Mouse (Mus musculus) liver, embryonic 15.5 days (tissue): Measurements from ENCODE around the gene Mutyh. TPM values are rescaled to one million over a fixed set of nuclear protein-coding genes. Genes with fewer than 3 reads are reported as not detected.

Experiments
- ATAC-seq: fragments of 200-750 bp; cut with Nextera tagmentation; 2 replicates; pipeline ENCODE4 v1.8.0; 2017; ENCODE audit warnings: moderate number of reproducible peaks, mild to moderate bottlenecking, moderate library complexity; ENCODE audit not compliant: insufficient read depth
- H3K27ac ChIP-seq: fragments of 300-500 bp; sonication (generic); replicated peaks from 2 replicates; pipeline ENCODE4 v1.5.1; 2015; ENCODE audit warnings: mild to moderate bottlenecking, inconsistent platforms
- H3K27me3 ChIP-seq: fragments of 300-500 bp; sonication (generic); 2 replicates; pipeline ENCODE4 v1.6.1; 2015; ENCODE audit warnings: mild to moderate bottlenecking, inconsistent platforms
- H3K36me3 ChIP-seq: fragments of 300-500 bp; sonication (generic); replicated peaks from 2 replicates; pipeline ENCODE4 v1.6.1; 2015; ENCODE audit warnings: moderate library complexity, mild to moderate bottlenecking, inconsistent platforms
- H3K4me1 ChIP-seq: fragments of 300-500 bp; sonication (generic); replicated peaks from 2 replicates; pipeline ENCODE4 v1.6.1; 2015; ENCODE audit warnings: inconsistent platforms
- H3K4me2 ChIP-seq: fragments of 300-500 bp; sonication (generic); 2 replicates; pipeline ENCODE4 v1.6.1; 2015; ENCODE audit warnings: moderate library complexity, mild to moderate bottlenecking, inconsistent platforms
- H3K4me3 ChIP-seq: fragments of 300-500 bp; sonication (generic); replicated peaks from 2 replicates; pipeline ENCODE4 v1.5.1; 2015; ENCODE audit warnings: mild to moderate bottlenecking, inconsistent platforms
- H3K9ac ChIP-seq: fragments of 300-500 bp; sonication (generic); 2 replicates; pipeline ENCODE4 v1.6.1; 2015; ENCODE audit warnings: moderate library complexity, mild to moderate bottlenecking, inconsistent platforms
- H3K9me3 ChIP-seq: fragments of 300-500 bp; sonication (generic); replicated peaks from 2 replicates; pipeline ENCODE4 v1.6.1; 2016; ENCODE audit warnings: inconsistent platforms
- WGBS: fragments of 180-500 bp; shearing (Covaris S2); methylation state at CpG from one replicate; pipeline ENCODE4 v1.1.7; 2015; ENCODE audit warnings: mixed read lengths; ENCODE audit not compliant: insufficient replicate concordance; 5-methylcytosine and 5-hydroxymethylcytosine counted together
- polyA plus RNA-seq: library from polyadenylated mRNA; unstranded; fragments of >200 nt; fragmentation: Nextera tagmentation; extraction: Ambion mirVana; gene quantifications from 2 replicates; pipeline ENCODE4 v1.2.1, GENCODE M21; 2015

Gene Mutyh
- polyA plus RNA-seq = 3.0 and 3.2 TPM in 2 replicates

DNA sequence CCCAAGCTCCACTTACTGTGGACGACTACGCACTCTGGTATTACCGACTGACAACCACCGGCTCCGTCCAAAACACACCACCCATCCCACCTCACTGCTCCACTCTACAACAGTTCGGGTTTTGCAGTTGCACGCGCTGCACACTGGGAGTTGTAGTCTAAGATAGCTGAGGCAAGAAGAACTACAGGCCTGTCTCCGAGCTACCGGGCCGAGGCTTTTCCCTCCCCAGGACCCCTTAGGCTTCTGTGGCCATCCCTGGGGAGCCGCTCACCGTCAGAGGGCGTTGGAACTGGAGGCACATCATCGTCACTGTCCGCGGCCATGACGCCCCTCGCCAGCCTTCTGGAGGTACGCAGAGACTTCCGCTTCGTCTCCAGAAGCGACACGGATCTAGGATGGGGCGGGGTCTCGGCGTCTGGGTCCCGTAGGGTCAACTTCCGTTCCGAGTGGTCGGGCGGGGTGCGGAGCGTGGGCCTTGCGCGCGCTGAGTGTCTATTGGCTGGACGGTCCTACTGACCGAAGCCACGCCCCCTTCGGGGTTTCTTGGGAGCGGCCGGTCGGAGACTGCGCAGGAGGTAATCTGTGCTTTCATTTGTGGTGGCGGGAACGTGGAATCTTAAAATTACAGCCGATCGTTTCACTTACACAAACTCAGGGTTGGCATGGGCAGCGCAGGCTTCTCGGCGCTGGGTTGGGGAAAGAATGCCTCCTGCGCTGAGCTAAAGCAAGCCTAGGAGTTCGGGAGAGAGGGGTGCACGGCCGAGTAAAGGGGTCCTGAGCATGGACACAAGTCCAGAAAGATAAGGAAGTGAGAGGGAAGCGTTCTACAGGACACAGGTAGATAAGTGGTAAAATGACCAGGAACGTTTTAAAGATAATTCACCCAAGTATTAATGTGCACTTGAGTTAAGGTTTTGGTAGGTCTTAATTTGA lies at the start of gene Mutyh, which contains the start of gene Toe1:
Gene Mutyh (plus strand): TSS at position 527 of the 933 bp plus-strand sequence.
Gene Toe1 (minus strand): TSS at position 444 of the 933 bp plus-strand sequence.
- H3K9ac ChIP-seq = peak within 1 kb of the TSS; percentile 85
- H3K27me3 ChIP-seq = no peaks in the 10 kb centered on the region
- H3K4me3 ChIP-seq = peak within 1 kb of the TSS; percentile 89
- H3K9me3 ChIP-seq = no peaks in the 10 kb centered on the region
- H3K4me1 ChIP-seq = peaks cover 27% of the 10 kb centered on the region
- WGBS = under 1% methylated on average over 58 of the region's 58 CpGs
- peak; percentile 97 for ATAC-seq
- peak within 1 kb of the TSS; percentile 91 for H3K27ac ChIP-seq
- peak within 1 kb of the TSS; percentile 91 for H3K4me2 ChIP-seq
- H3K36me3 ChIP-seq = peaks cover 35% of the 10 kb centered on the region

DNA sequence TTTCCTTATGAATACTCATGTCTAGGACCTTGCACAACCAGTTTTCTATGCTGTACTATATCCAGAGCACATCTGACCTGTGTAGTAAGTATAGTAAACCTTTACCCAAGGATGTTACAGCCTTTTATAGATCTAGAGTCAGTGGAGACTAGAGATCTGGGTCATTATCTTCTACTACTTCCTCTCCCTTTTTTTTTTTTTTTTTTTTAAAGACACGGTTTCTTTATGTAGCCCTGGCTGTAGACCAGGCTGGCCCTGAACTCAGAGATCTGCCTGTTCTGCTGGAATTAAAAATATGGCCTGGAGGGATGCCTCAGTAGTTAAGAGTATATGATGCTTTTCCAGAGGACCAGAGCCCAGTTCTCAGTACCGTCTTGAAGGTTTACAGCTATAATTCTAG lies 45.6 kb upstream of the Mutyh start:
- no peak overlapping the region for H3K4me3 ChIP-seq
- 54% methylated on average over 2 of the region's 2 CpGs for WGBS
- H3K9ac ChIP-seq = no peak overlapping the region
- no peaks in the 10 kb centered on the region for H3K4me1 ChIP-seq
- no peak for ATAC-seq
- no peaks in the 10 kb centered on the region for H3K36me3 ChIP-seq
- H3K9me3 ChIP-seq = no peaks in the 10 kb centered on the region
- no peak overlapping the region for H3K4me2 ChIP-seq
- H3K27ac ChIP-seq = no peak overlapping the region
- no peaks in the 10 kb centered on the region for H3K27me3 ChIP-seq

DNA sequence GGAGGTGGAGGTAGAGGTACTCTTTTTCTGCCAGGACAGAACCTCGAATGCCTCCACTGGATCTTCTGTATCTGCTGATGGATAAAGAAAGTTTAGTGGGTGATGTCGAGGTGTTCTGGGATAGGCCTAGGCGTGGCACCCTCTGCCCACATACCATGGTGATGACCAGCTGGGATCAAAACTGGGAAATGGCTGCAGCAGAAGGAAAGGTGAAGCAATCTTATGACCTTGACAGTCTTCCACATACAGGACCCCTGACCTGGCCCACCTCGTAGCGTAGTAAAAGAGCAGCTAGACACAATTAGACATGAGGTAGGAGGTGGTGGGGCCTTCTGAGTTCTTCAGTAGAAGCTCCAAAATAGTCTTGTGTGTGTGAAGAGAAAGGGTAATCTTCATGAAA lies 43.5 kb upstream of the Mutyh start:
- no peak overlapping the region for H3K9ac ChIP-seq
- no peak overlapping the region for H3K4me2 ChIP-seq
- no peak overlapping the region for H3K4me3 ChIP-seq
- no peak overlapping the region for H3K27ac ChIP-seq
- H3K27me3 ChIP-seq = no peaks in the 10 kb centered on the region
- H3K9me3 ChIP-seq = no peaks in the 10 kb centered on the region
- no peaks in the 10 kb centered on the region for H3K36me3 ChIP-seq
- 63% methylated on average over 5 of the region's 5 CpGs for WGBS
- peaks cover 6% of the 10 kb centered on the region for H3K4me1 ChIP-seq
- ATAC-seq = no peak

DNA sequence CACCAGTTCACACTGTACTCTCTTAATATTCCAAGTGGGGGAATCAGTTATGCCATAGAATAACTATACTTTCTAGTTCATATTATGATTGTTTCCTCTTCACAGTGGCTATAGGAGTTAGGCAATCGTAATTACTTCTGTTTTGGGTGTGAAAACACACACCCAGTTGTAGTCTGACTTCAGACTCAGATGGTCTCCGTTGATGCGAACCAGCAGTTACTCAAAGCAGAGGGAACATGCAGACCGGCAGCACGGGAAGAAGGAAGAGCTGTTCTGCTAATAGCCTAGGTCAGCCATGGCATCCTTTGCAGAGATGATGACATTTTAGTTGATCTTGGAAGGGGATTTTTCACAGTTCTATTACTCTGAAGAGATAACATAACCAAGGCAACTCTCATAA lies 39.0 kb upstream of the Mutyh start:
- no peak overlapping the region for H3K4me3 ChIP-seq
- no peak overlapping the region for H3K9ac ChIP-seq
- no peaks in the 10 kb centered on the region for H3K27me3 ChIP-seq
- no peak overlapping the region for H3K27ac ChIP-seq
- ATAC-seq = no peak
- peaks cover 12% of the 10 kb centered on the region for H3K4me1 ChIP-seq
- no peaks in the 10 kb centered on the region for H3K36me3 ChIP-seq
- no peaks in the 10 kb centered on the region for H3K9me3 ChIP-seq
- 65% methylated on average over 5 of the region's 5 CpGs for WGBS
- H3K4me2 ChIP-seq = no peak overlapping the region

DNA sequence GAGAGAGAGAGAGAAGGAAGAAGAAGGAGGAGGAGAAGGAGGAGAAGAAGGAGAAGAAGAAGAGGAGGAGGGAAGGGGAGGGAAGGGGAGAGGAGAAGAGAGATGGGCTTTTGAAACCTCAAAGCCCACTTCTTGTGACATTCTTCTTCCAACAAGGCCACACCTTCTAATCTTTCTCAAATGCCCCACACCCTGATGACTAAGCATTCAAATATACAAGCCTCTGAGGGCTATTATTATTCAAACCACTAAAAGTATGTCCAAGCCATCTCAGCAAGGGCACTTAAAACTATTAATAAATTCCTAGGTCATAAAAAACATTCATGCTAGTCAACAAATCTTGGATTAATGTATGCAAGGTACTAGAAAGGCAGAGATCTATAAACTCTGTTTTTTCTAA lies 38.5 kb upstream of the Mutyh start:
- H3K9me3 ChIP-seq = no peaks in the 10 kb centered on the region
- peaks cover 12% of the 10 kb centered on the region for H3K4me1 ChIP-seq
- H3K4me3 ChIP-seq = no peak overlapping the region
- no peak overlapping the region for H3K27ac ChIP-seq
- H3K4me2 ChIP-seq = no peak overlapping the region
- H3K27me3 ChIP-seq = no peaks in the 10 kb centered on the region
- ATAC-seq = no peak
- no peaks in the 10 kb centered on the region for H3K36me3 ChIP-seq
- H3K9ac ChIP-seq = no peak overlapping the region

DNA sequence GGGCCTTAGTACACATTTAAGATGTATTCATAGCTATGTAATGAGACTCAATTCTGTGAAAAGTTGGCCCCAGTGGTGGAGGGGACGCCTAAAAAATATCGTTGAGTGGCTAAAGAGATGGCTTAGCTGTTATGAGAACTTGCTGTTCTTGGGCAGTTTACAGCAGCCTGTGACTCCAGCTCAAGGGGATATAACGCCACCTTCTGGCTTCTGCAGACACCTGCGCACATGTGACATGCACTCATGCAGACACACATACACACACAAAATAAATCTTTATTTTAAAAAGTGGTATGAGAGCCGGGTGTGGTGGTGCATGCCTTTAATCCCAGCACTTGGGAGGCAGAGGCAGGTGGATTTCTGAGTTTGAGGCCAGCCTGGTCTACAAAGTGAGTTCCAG lies 31.1 kb upstream of the Mutyh start:
- no peak overlapping the region for H3K27ac ChIP-seq
- ATAC-seq = no peak
- no peak overlapping the region for H3K4me2 ChIP-seq
- H3K9ac ChIP-seq = no peak overlapping the region
- H3K4me1 ChIP-seq = no peaks in the 10 kb centered on the region
- H3K9me3 ChIP-seq = no peaks in the 10 kb centered on the region
- H3K36me3 ChIP-seq = no peaks in the 10 kb centered on the region
- 65% methylated on average over 5 of the region's 5 CpGs for WGBS
- H3K27me3 ChIP-seq = no peaks in the 10 kb centered on the region
- H3K4me3 ChIP-seq = no peak overlapping the region

DNA sequence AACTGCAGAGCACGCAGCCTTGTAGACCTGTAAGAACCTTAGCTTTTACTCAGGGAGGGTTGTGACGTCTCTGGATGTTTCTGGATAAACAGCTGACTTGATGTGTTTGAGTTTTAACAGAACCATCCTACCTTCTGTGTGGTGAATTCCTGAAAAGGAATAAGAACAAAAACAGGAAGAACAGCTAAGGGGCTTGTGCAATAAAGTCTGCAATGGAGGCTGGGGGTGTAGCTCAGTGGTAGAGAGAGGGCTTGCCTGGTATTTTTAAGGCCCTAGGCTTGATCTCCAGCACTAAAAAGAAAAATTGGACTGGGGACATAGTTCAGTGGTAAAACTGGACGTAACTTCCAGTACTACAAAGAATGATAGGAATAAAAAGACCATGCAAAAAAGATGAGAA lies 30.4 kb upstream of the Mutyh start:
- no peak for ATAC-seq
- H3K9me3 ChIP-seq = no peaks in the 10 kb centered on the region
- H3K36me3 ChIP-seq = no peaks in the 10 kb centered on the region
- no peaks in the 10 kb centered on the region for H3K27me3 ChIP-seq
- no peaks in the 10 kb centered on the region for H3K4me1 ChIP-seq
- no peak overlapping the region for H3K4me2 ChIP-seq
- WGBS = 60% methylated on average over 3 of the region's 3 CpGs
- H3K9ac ChIP-seq = no peak overlapping the region
- no peak overlapping the region for H3K27ac ChIP-seq
- no peak overlapping the region for H3K4me3 ChIP-seq

DNA sequence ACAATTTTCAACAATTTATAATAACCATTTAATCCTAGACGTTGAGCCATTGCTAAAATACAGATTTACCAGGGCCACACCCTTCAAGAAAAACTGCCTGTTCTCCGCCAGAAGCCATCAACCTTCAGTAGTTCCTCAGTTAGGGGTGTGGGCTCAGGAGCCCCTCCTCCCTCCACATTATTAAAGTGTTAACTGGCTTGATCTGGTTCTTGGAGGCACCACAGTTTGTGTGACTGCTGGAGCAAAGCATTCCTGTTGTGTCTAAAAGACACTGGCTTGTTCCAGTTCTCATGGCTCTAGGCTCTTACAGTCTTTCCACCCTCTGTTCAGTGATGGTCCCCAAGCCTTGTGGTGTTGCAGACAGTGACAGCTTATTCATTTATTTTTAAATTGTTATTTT lies 27.0 kb upstream of the Mutyh start:
- no peak for ATAC-seq
- H3K27ac ChIP-seq = no peak overlapping the region
- H3K4me1 ChIP-seq = no peaks in the 10 kb centered on the region
- no peaks in the 10 kb centered on the region for H3K36me3 ChIP-seq
- no peaks in the 10 kb centered on the region for H3K9me3 ChIP-seq
- H3K27me3 ChIP-seq = no peaks in the 10 kb centered on the region
- H3K4me3 ChIP-seq = no peak overlapping the region
- no peak overlapping the region for H3K9ac ChIP-seq
- no peak overlapping the region for H3K4me2 ChIP-seq
- 42% methylated on average over 2 of the region's 2 CpGs for WGBS

DNA sequence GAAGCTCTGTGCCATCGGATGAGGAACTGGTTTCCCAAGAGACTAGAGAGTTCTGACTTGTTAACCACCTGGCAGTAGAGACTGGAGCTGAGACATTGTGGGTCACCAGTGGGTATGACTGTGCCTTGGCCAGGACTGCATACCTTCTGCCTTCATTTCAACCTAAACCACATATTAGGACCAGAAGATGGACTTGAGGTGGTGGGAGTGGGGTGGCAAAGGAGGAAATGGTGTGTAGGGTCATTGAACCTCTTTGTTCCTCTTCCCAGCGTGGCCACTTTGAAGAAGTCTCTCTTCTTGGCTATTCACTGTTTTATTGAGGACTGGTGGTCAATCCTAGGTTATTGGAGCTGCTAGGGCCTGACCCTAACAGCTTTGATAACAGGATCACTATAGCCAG lies 26.2 kb upstream of the Mutyh start:
- Histone ChIP-seq H3K4me2 (no peak overlapping the region), H3K4me1 (no peaks in the 10 kb centered on the region), H3K9me3 (no peaks in the 10 kb centered on the region), H3K4me3 (no peak overlapping the region), H3K27me3 (no peaks in the 10 kb centered on the region), H3K27ac (no peak overlapping the region), H3K9ac (no peak overlapping the region), H3K36me3 (no peaks in the 10 kb centered on the region)
- no peak for ATAC-seq
- WGBS = 40% methylated on average over 2 of the region's 2 CpGs

DNA sequence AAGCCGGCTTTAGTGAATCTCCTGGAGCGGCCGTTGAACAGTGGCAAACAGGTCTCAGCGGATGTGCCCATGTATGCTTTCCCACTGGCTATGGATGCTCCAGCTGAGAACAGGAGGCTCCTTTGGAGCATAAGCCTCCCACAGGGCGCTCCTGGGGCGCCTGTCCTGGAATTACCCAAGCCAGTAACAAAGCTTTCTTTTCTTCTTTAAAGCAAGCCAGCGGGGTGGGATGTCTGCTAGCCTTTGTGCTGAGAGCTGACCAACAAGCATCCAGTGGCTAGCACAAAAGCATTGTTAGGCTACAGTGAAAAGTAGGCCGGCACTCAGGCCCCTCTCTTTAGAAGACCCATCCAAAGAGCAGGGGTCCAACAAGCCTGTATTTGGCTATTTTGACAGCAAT lies 25.4 kb upstream of the Mutyh start:
- no peak for ATAC-seq
- 66% methylated on average over 8 of the region's 8 CpGs for WGBS

DNA sequence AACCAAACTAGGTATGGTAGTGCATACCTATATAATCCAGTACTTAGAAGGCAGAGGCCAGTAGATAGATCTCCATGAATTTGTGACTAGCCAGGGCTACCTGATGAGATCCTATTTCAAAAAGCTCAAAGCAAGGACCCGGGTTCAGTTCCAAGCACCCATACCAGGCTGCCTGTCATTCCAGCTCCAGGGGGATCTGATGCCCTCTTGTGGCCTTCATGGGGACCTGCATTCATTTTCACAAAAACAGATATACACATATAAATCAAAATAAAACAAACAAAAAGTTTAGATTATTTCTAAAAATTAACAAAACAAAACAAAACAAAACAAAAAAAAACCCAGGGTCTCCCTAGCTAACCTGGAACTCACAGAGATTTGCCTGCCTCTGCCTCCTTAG lies 20.9 kb upstream of the Mutyh start:
- peaks cover 7% of the 10 kb centered on the region for H3K4me1 ChIP-seq
- 62% methylated on average over 1 of the region's 1 CpGs for WGBS
- no peak overlapping the region for H3K27ac ChIP-seq
- no peak for ATAC-seq
- no peaks in the 10 kb centered on the region for H3K9me3 ChIP-seq
- H3K36me3 ChIP-seq = no peaks in the 10 kb centered on the region
- H3K27me3 ChIP-seq = no peaks in the 10 kb centered on the region
- H3K9ac ChIP-seq = no peak overlapping the region
- H3K4me2 ChIP-seq = no peak overlapping the region
- no peak overlapping the region for H3K4me3 ChIP-seq

More for the DNA sequence above, 25.4 kb upstream of the Mutyh start:
- Histone ChIP-seq H3K36me3 (no peaks in the 10 kb centered on the region), H3K27ac (no peak overlapping the region), H3K27me3 (no peaks in the 10 kb centered on the region), H3K4me2 (no peak overlapping the region), H3K4me1 (no peaks in the 10 kb centered on the region), H3K9me3 (no peaks in the 10 kb centered on the region), H3K4me3 (no peak overlapping the region), H3K9ac (no peak overlapping the region)
